ENCODE assay signal across 9 mouse cellular contexts in the genomic region with DNA sequence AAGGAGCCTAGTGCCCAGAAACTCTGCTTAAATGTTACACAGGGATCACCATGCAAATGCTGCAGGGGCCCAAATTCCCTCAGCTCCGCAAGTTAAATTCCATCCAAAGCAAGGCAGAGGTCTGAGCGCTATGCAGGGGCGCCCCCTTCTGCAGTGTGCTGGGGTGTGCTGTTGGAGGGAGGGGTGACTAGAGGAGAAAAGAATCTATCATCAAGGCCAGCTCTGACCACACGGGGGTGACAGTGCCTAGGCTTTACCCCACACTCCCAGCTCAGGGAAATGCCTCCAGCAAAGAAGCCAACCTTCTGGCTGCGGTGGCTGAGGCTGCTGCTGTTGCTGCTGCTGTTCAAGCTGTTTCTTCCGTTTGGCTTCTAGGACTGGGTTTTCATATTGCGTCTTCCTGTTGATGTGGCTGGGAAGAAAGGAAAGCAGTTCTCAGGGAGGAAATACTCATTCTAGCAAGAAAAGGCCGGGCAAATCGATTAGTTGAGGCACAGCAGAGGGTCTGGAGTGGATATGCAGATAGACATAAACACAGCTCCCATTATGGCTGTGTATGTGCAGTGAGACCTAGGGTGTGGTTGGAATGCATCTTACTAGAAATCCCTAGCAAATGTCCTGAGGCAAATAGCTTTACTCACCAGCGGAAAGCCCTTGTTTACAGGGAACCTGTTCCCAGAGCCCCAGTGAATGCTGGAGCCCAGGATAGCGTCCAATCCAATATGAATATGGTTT.
DNase-seq lines count a peak whose midpoint lies in the region; ATAC-seq lines count a peak whose summit lies in the region.
"Had no signal": no experiment of that assay in that cellular context is flagged by ENCODE, and none has a peak within 500 bp of the region (broad histone marks: within the 10 kb centered on the region; RNA-seq: fewer than 3 reads in every experiment).

No protein-coding gene starts in this region.

- peak; percentile 1 for DNase-seq in T-cell, adult 2 months (ENCODE audit: low spot score)
- DNase-seq in cerebellum, postnatal 14 days = peak; percentile 88 to 91
- DNase-seq in frontal cortex, postnatal 25 days (ENCODE audit: low spot score in 2 of 2) = peak; percentile 78 to 81
- DNase-seq in layer of hippocampus, postnatal 10 days (ENCODE audit: low spot score in 2 of 2) = peak; percentile 85 to 90
- DNase-seq in retina, embryonic 14.5 days (ENCODE audit: low spot score) = peak; percentile 86
- DNase-seq in urinary bladder, postnatal 14 days (ENCODE audit: low spot score) = peak; percentile 83

- H3K27me3 ChIP-seq in hindbrain, embryonic 12.5 days = no peaks in the 10 kb centered on the region
- H3K27me3 ChIP-seq in lung, embryonic 15.5 days = no peaks in the 10 kb centered on the region

- H3K36me3 ChIP-seq in hindbrain, embryonic 12.5 days = peaks cover 5% of the 10 kb centered on the region; the same call in 1 of the 2 replicates
- no peaks in the 10 kb centered on the region for H3K36me3 ChIP-seq in lung, embryonic 15.5 days

- peak overlapping the region; percentile 24 for H3K27ac ChIP-seq in hindbrain, embryonic 12.5 days
- H3K27ac ChIP-seq in lung, embryonic 15.5 days = no peak overlapping the region; the same call in 1 of the 2 replicates

- peak; percentile 93 for ATAC-seq in hindbrain, embryonic 12.5 days (ENCODE audit: low FRiP score)
- ATAC-seq in lung, embryonic 15.5 days (ENCODE audit: borderline replicate concordance, extremely low read depth, low FRiP score, low TSS enrichment) = peak; percentile 84

- 34% methylated on average over 11 of the region's 11 CpGs for WGBS in hindbrain, embryonic 12.5 days
- WGBS in lung, embryonic 15.5 days = 30% methylated on average over 11 of the region's 11 CpGs

- no peak overlapping the region for H3K4me2 ChIP-seq in hindbrain, embryonic 12.5 days (replicated peaks)
- no peak overlapping the region for H3K4me2 ChIP-seq in lung, embryonic 15.5 days

- no peak overlapping the region for H3K9ac ChIP-seq in hindbrain, embryonic 12.5 days
- H3K9ac ChIP-seq in lung, embryonic 15.5 days = no peak overlapping the region

- H3K4me3 ChIP-seq in hindbrain, embryonic 12.5 days = no peak overlapping the region
- no peak overlapping the region for H3K4me3 ChIP-seq in lung, embryonic 15.5 days
- H3K4me3 ChIP-seq: erythroblast, embryonic 14.5 days had no signal

- H3K4me1 ChIP-seq in hindbrain, embryonic 12.5 days = peaks cover 9% of the 10 kb centered on the region; the same call in 1 of the 2 replicates
- H3K4me1 ChIP-seq in lung, embryonic 15.5 days = no peaks in the 10 kb centered on the region

- no peaks in the 10 kb centered on the region for H3K9me3 ChIP-seq in hindbrain, embryonic 12.5 days (replicated peaks)
- H3K9me3 ChIP-seq in lung, embryonic 15.5 days = no peaks in the 10 kb centered on the region

Comparison
In these comparisons a context has a peak if more than half of its experiments do, and no peak if none do; other contexts are left out.
1. DNase-seq: peak in every context shown above with its lines; median percentile 90 in cerebellum, postnatal 14 days; 88 in layer of hippocampus, postnatal 10 days; 86 in retina, embryonic 14.5 days; 83 in urinary bladder, postnatal 14 days; 80 in frontal cortex, postnatal 25 days; 1 in T-cell, adult 2 months.